Mouse (Mus musculus): ENCODE data around the gene Cmtm8.

DNA sequence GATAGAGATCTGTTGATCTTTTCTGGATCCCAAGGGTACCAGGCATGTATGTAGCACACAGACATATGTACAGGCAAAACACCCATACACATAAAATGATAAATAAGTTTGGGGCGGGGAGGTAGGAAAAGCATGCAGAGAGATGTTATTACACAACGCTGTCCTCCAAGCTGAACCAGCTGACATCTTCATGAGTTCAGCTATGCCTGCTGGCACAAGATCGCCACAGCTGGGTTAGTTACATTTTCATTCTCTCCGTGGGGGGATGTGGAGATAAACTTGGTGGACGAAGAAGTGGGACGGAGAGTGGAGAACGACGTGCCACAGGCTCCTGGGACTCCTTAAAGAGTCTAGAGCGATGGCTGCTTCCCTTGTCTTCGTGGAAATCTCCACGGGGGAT is 49.0 kb upstream of the Cmtm8 start:
- TF ChIP-seq CTCF (IDR thresholded peaks at IDR 0.05; ENCODE audit: insufficient read depth, low read length), result no peak
- no peak for TF ChIP-seq POLR2A (IDR thresholded peaks at IDR 0.05; ENCODE audit: borderline replicate concordance, extremely low read depth, low read depth, low read length)

Data from lung, adult 2 months (tissue).